31 mouse cellular contexts compared by ENCODE assay signal in the genomic region with DNA sequence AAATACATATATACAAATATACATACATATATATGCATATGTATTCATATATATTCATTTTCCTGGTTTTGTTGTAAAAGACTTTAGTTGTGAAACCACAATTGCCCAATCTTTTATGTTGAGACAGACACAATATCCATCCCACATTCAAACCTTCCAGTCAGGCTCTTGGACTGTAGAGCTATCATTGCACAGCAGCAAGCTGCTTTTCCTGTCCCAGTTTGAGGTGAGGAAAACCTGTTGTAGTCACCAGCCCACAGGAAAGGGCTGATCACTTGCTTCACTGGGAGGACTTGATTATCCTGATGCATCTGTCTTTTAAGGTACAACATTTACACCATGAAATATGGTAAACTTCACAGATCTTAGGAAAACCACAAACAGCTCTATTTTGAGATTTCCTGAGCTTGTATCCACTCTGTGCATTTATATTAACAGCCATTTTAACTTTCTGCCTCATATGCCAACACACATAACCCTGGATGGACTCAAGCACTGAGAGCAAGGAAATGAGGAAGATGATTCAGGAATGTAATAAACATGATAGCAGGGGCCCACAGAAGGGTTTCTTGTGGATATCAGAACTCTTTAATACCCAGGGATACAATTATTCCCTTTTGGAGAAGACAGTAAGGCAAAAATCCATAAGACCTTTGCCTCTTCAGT. TPM values are rescaled to one million over a fixed set of nuclear protein-coding genes. Genes with fewer than 3 reads are reported as not detected.
"Had no signal": no experiment of that assay in that cellular context is flagged by ENCODE, and none has a peak within 500 bp of the region (broad histone marks: within the 10 kb centered on the region; RNA-seq: fewer than 3 reads in every experiment).

No protein-coding gene starts in this region.

- H3K9ac ChIP-seq: kidney, embryonic 15.5 days; limb, embryonic 13.5 days; liver, embryonic 12.5 days; liver, embryonic 15.5 days; lung, embryonic 15.5 days; midbrain, embryonic 13.5 days; neural tube, embryonic 12.5 days; neural tube, embryonic 15.5 days had no signal

- H3K27ac ChIP-seq: kidney, embryonic 15.5 days; limb, embryonic 10.5 days; limb, embryonic 13.5 days; liver, embryonic 12.5 days; liver, embryonic 15.5 days; lung, embryonic 15.5 days; midbrain, embryonic 10.5 days; midbrain, embryonic 13.5 days; neural tube, embryonic 12.5 days; neural tube, embryonic 15.5 days; stomach, postnatal 0 days had no signal

- H3K4me2 ChIP-seq: kidney, embryonic 15.5 days; limb, embryonic 13.5 days; liver, embryonic 12.5 days; liver, embryonic 15.5 days; lung, embryonic 15.5 days; midbrain, embryonic 13.5 days; neural tube, embryonic 12.5 days; neural tube, embryonic 15.5 days had no signal

- H3K27me3 ChIP-seq: kidney, embryonic 15.5 days; limb, embryonic 13.5 days; liver, embryonic 12.5 days; liver, embryonic 15.5 days; lung, embryonic 15.5 days; megakaryocyte, embryonic 14.5 days; midbrain, embryonic 13.5 days; neural tube, embryonic 12.5 days; neural tube, embryonic 15.5 days had no signal

- DNase-seq: kidney, adult 8-10 months; kidney, postnatal 14 days; kidney, postnatal 4 days; liver; lung, adult 18-20 months; lung, postnatal 10 days; lung, postnatal 36 days; right cerebral cortex, adult 18-20 months; right cerebral cortex, postnatal 14 days; right cerebral cortex, postnatal 4 days; thymus, adult 2 months; thymus, postnatal 14 days; thymus, postnatal 4 days had no signal

- H3K4me3 ChIP-seq: kidney, embryonic 15.5 days; limb, embryonic 10.5 days; limb, embryonic 13.5 days; liver, embryonic 12.5 days; liver, embryonic 15.5 days; lung, embryonic 15.5 days; megakaryocyte, embryonic 14.5 days; midbrain, embryonic 10.5 days; midbrain, embryonic 13.5 days; neural tube, embryonic 12.5 days; neural tube, embryonic 15.5 days had no signal

- H3K9me3 ChIP-seq: limb, embryonic 10.5 days; liver, embryonic 12.5 days; liver, embryonic 15.5 days; lung, embryonic 15.5 days; megakaryocyte, embryonic 14.5 days; neural tube, embryonic 15.5 days had no signal

- H3K36me3 ChIP-seq: kidney, embryonic 15.5 days; limb, embryonic 10.5 days; limb, embryonic 13.5 days; liver, embryonic 12.5 days; liver, embryonic 15.5 days; lung, embryonic 15.5 days; midbrain, embryonic 10.5 days; midbrain, embryonic 13.5 days; neural tube, embryonic 12.5 days; neural tube, embryonic 15.5 days had no signal

- H3K4me1 ChIP-seq: kidney, embryonic 15.5 days; limb, embryonic 10.5 days; limb, embryonic 13.5 days; liver, embryonic 12.5 days; liver, embryonic 15.5 days; lung, embryonic 15.5 days; megakaryocyte, embryonic 14.5 days; midbrain, embryonic 10.5 days; midbrain, embryonic 13.5 days; neural tube, embryonic 12.5 days; neural tube, embryonic 15.5 days had no signal

- ATAC-seq: liver, embryonic 12.5 days; midbrain, embryonic 13.5 days had no signal

RNA-seq across cellular contexts. Expression of gene Klra10, which starts 6.4 kb away (rescaled TPM):
- total RNA-seq: layer of hippocampus, adult 18-20 months; layer of hippocampus, postnatal 14 days; left cerebral cortex, adult 18-20 months; left cerebral cortex, postnatal 25 days; midbrain, postnatal 0 days had no signal
- polyA plus RNA-seq: kidney, embryonic 15.5 days; limb, embryonic 10.5 days; limb, embryonic 13.5 days; liver, embryonic 12.5 days; liver, embryonic 15.5 days; lung, embryonic 15.5 days; midbrain, embryonic 10.5 days; midbrain, embryonic 13.5 days; midbrain, postnatal 0 days; neural tube, embryonic 12.5 days; neural tube, embryonic 15.5 days; stomach, embryonic 14.5 days; stomach, postnatal 0 days; thymus, adult 2 months had no signal

RNA-seq across cellular contexts. Expression of gene Klra3, which starts 49.3 kb away (rescaled TPM):
- total RNA-seq: layer of hippocampus, adult 18-20 months; layer of hippocampus, postnatal 14 days; left cerebral cortex, adult 18-20 months; left cerebral cortex, postnatal 25 days; midbrain, postnatal 0 days had no signal
- polyA plus RNA-seq: kidney, embryonic 15.5 days; limb, embryonic 10.5 days; limb, embryonic 13.5 days; liver, embryonic 12.5 days; liver, embryonic 15.5 days; lung, embryonic 15.5 days; midbrain, embryonic 10.5 days; midbrain, embryonic 13.5 days; midbrain, postnatal 0 days; neural tube, embryonic 12.5 days; neural tube, embryonic 15.5 days; stomach, embryonic 14.5 days; stomach, postnatal 0 days; thymus, adult 2 months had no signal

RNA-seq across cellular contexts. Expression of gene Klra7, which starts 55.0 kb away (rescaled TPM):
- total RNA-seq: layer of hippocampus, adult 18-20 months; layer of hippocampus, postnatal 14 days; left cerebral cortex, adult 18-20 months; left cerebral cortex, postnatal 25 days; midbrain, postnatal 0 days had no signal
- polyA plus RNA-seq: kidney, embryonic 15.5 days; limb, embryonic 10.5 days; limb, embryonic 13.5 days; liver, embryonic 12.5 days; liver, embryonic 15.5 days; lung, embryonic 15.5 days; midbrain, embryonic 10.5 days; midbrain, embryonic 13.5 days; midbrain, postnatal 0 days; neural tube, embryonic 12.5 days; neural tube, embryonic 15.5 days; stomach, embryonic 14.5 days; stomach, postnatal 0 days; thymus, adult 2 months had no signal
